Mouse (Mus musculus) urinary bladder, postnatal 10 days (tissue): ENCODE results near the gene Ddx3x.
"Not testable (repeated sequence)": the region's sequence is repeated elsewhere in the genome, so short reads cannot be mapped to it uniquely, and the experiment has no call there.

Experiments used
- DNase-seq: peaks from one replicate; pipeline ENCODE4 v3.0.0; 2022; ENCODE audit warnings: low spot score

The Ddx3x gene

GRCm38 (mm10) chrX:13281329-13282088 is 739 bp downstream of the Ddx3x start:
- peak; percentile 9 for DNase-seq

- no peak for DNase-seq
Measured at GRCm38 (mm10) chrX:13282089-13282850, 1.5 kb downstream of the Ddx3x start.

DNA sequence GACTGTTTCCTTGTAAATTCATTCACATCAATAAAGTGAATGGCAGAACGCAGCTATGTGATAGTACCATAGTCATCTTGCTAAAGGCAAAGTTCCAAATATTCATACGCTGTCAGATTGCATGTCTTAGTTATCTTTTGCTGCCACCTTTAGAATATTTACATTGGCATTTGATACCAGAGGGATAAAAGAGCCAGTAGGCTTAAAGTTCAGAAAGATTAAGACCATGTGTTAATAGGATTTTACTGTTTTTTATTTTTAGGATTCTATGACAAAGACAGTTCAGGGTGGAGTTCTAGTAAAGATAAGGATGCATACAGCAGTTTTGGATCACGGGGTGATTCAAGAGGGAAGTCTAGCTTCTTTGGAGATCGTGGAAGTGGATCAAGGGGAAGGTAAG is 5.0 kb downstream of the Ddx3x start:
- DNase-seq: no peak

DNA sequence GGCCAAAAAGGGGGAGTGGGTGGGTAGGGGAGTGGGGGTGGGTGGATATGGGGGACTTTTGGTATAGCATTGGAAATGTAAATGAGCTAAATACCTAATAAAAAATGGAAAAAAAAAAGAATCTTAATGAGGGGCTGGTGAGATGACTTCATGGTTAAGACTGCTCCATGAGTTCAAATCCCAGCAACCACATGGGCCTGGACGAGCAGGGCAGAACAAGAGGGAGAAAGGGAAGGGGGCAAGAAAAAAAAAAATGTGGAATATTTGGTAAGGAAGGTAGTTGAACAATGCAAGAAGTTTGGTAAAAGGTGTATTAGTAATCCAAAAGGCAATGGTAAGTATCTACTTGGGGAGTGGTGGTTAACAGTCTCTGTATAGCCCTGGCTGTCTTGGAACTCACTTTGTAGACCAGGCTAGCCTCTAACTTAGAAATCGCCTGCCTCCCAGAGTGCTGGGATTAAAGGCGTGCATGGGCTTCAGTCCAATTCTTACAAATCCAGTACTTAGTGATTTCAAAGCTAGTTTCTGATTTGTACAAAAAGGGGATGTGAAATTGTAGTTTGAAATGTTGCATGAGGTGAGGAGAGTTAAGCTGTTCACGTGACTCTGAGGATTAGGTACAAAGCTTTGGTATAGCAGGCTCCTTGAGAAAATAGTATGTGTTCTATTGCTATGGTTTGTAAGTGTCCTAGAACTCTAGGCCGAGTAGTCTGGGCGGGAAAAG is 13.9 kb downstream of the Ddx3x start:
- DNase-seq: no peak

DNA sequence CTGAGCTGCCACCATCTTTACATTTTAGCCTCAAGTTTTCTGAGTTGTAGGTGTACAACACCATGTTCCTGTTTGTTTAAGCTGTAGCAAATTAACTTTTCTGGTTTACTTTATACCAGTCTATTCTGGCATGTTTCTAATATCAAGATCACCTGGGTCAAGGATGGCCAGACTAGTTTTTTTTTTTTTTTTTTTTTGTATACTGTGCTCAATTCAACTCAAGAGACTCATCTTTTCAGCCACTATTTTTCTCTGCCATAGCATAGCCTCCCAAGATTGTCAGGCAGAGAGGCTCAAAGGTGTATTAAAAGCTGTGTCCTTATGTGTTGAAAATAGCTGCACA is 14.4 kb downstream of the Ddx3x start:
- DNase-seq: no peak

DNA sequence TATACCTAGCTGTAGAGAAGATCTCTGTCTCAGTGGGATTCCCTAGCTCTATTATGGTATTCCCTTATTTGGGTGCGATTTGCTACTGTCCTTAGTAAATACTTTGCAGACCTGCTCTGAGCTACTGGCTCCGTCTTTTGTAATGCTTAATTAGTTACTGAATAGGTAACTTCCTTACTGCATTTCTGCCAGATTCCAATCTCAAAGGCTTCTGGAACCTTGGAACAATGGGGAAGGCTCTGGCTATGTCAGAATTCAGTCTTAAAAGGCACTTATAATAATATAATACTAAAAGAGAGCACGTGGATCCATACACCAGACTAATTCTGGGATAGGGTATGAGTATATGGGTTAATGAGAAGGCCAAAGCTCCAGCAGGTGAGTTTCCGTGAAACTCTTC is 15.5 kb downstream of the Ddx3x start:
- not testable (repeated sequence) for DNase-seq

DNA sequence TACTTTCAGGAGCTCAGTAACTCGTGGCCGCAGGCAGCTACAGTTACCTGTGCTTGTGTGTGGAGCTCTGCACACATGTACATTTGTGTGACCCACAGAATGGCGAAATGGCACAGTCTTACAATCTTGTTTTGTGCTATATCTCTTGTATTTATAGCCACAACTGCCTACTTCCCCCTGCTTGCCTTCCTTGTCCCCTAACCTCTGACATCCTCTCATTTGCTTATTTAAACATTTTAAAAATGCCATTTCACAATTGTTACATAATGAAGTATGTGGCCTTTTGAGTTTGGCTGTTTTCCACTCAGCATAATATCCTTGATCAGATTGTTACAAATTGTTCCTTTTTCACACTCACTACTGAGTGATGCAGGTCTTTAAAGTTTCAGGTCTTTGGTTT is 25.4 kb downstream of the Ddx3x start:
- DNase-seq: no peak

DNA sequence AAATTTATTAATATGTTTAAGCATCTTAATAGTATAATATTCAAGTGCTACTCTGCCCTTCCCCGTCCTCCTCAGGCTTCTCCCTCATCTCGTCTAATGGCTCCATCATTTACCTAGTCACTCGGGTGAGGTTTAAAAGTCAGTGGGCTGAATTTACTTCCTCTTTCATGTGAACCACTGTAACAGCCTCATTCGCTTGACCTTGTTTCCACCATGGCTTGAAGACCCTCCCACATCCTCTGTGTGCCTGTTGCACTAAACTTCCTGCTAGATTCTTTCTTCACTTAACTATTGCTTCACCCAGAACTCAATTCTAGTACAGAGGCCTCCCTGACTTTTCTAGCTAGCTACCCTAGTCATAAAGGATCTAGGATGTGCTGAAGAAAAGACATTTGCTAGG is 30.6 kb downstream of the Ddx3x start:
- no peak for DNase-seq

DNA sequence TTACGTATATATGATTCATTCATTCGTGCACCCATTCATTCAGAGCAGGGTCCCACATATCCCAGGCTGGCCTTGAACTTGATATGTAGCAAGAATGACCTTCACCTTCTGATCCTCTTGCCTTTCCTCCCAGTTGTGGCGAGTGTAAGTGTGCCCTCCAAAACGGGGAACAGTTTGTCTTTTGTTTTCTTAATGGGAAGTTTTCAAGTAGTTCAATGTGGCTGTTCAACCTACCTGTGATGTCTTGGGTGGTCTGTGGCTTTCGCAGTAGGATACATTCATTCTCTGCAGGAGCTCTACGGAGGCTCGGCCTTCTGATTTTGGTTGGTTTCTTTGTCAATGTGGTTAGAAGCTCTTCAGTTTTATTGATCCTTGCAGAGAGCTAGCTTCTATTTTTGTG is 48.8 kb downstream of the Ddx3x start:
- no peak for DNase-seq
